Mouse (Mus musculus): ENCODE data around the gene Pptc7.

GRCm38 (mm10) chr5:122291149-122291548 is 7.0 kb downstream of the Pptc7 start:
- no peak for TF ChIP-seq CTCF (IDR thresholded peaks at IDR 0.05; ENCODE audit: extremely low read depth, insufficient read length, insufficient replicate concordance, low read depth, low read length)
- no peak for TF ChIP-seq POLR2A (IDR thresholded peaks at IDR 0.05; ENCODE audit: low read depth, low read length)

Measured in small intestine, adult 2 months (tissue).